Mouse (Mus musculus): ENCODE results near the gene Gm6871. TPM values are rescaled to one million over a fixed set of nuclear protein-coding genes. Genes with fewer than 3 reads are reported as not detected.
"Not testable (repeated sequence)": the region's sequence is repeated elsewhere in the genome, so short reads cannot be mapped to it uniquely, and the experiment has no call there.

Gene Gm6871
- not detected for total RNA-seq (2021)
- long read RNA-seq, experiment 1 = 0 reads
- long read RNA-seq, experiment 2 = 0 reads

GRCm38 (mm10) chr7:41573562-41573961 lies at the start of gene Gm6871:
Gm6871 (minus strand) TSS chr7:41573662.
- DNase-seq (ENCODE audit: low spot score in 2 of 2) = not testable (repeated sequence)

GRCm38 (mm10) chr7:41616241-41616640 lies 42.8 kb upstream of the Gm6871 start:
- DNase-seq (ENCODE audit: low spot score in 2 of 2) = not testable (repeated sequence)

- no peak for DNase-seq (ENCODE audit: low spot score in 2 of 2)
These were observed 38.2 kb upstream of the Gm6871 start for GRCm38 (mm10) chr7:41611654-41612053.

GRCm38 (mm10) chr7:41599932-41600548 lies 26.6 kb upstream of the Gm6871 start:
- no peak for DNase-seq (ENCODE audit: low spot score in 2 of 2)

- DNase-seq (ENCODE audit: low spot score in 2 of 2) = peak; percentile 88 to 94
These were observed 25.8 kb upstream of the Gm6871 start, which contains the start of gene 2610021A01Rik for GRCm38 (mm10) chr7:41599034-41599813. 2610021A01Rik (plus strand) TSS chr7:41599230.

GRCm38 (mm10) chr7:41598615-41599014 lies 25.2 kb upstream of the Gm6871 start:
- no peak for DNase-seq (ENCODE audit: low spot score in 2 of 2)

- not testable (repeated sequence) for DNase-seq (ENCODE audit: low spot score in 2 of 2)
These were observed 14.4 kb upstream of the Gm6871 start for GRCm38 (mm10) chr7:41587831-41588230.

- DNase-seq (ENCODE audit: low spot score in 2 of 2) = no peak
These were observed 8.6 kb upstream of the Gm6871 start for GRCm38 (mm10) chr7:41582028-41582427.

GRCm38 (mm10) chr7:41577956-41578355 lies 4.5 kb upstream of the Gm6871 start:
- DNase-seq (ENCODE audit: low spot score in 2 of 2) = no peak

GRCm38 (mm10) chr7:41560681-41561080 lies 12.8 kb downstream of the Gm6871 start:
- no peak for DNase-seq (ENCODE audit: low spot score in 2 of 2)

- DNase-seq (ENCODE audit: low spot score in 2 of 2) = no peak
These were observed 60.8 kb downstream of the Gm6871 start for GRCm38 (mm10) chr7:41512672-41513071.

GRCm38 (mm10) chr7:41512207-41512606 lies 61.3 kb downstream of the Gm6871 start:
- DNase-seq (ENCODE audit: low spot score in 2 of 2) = no peak

- peak in 1 of 2 experiments; percentile 6 for DNase-seq (ENCODE audit: low spot score in 2 of 2)
These were observed 71.1 kb downstream of the Gm6871 start for GRCm38 (mm10) chr7:41502402-41502801.

GRCm38 (mm10) chr7:41500151-41500934 lies 73.1 kb downstream of the Gm6871 start:
- DNase-seq (ENCODE audit: low spot score in 2 of 2) = peak in 1 of 2 experiments; percentile 81

- peak; percentile 99 for DNase-seq (ENCODE audit: low spot score in 2 of 2)
These were observed 73.9 kb downstream of the Gm6871 start, which contains the start of the genes Gm20449 and AW146154 for GRCm38 (mm10) chr7:41499389-41500049. Gm20449 (minus strand) TSS chr7:41499417. AW146154 (minus strand) TSS chr7:41499890.

- not testable (repeated sequence) for DNase-seq (ENCODE audit: low spot score in 2 of 2)
These were observed 74.5 kb downstream of the Gm6871 start for GRCm38 (mm10) chr7:41499018-41499388.

- peak in 1 of 2 experiments; percentile 27 for DNase-seq (ENCODE audit: low spot score in 2 of 2)
These were observed 75.0 kb downstream of the Gm6871 start for GRCm38 (mm10) chr7:41498464-41498863.

- peak in 1 of 2 experiments; percentile 2 for DNase-seq (ENCODE audit: low spot score in 2 of 2)
These were observed 75.6 kb downstream of the Gm6871 start for GRCm38 (mm10) chr7:41497871-41498270.
